Mouse (Mus musculus): ENCODE data around the gene Fndc10. TPM values are rescaled to one million over a fixed set of nuclear protein-coding genes. Genes with fewer than 3 reads are reported as not detected.
"Not testable (repeated sequence)": the region's sequence is repeated elsewhere in the genome, so short reads cannot be mapped to it uniquely, and the experiment has no call there.

Fndc10 gene
- total RNA-seq, 2 experiments from 2014 or later: 3.5 to 4.7 TPM

GRCm38 (mm10) chr4:155736421-155736820 is 42.3 kb downstream of the Fndc10 start:
- DNase-seq: no peak

GRCm38 (mm10) chr4:155738262-155738661 is 44.1 kb downstream of the Fndc10 start:
- DNase-seq: no peak

DNA sequence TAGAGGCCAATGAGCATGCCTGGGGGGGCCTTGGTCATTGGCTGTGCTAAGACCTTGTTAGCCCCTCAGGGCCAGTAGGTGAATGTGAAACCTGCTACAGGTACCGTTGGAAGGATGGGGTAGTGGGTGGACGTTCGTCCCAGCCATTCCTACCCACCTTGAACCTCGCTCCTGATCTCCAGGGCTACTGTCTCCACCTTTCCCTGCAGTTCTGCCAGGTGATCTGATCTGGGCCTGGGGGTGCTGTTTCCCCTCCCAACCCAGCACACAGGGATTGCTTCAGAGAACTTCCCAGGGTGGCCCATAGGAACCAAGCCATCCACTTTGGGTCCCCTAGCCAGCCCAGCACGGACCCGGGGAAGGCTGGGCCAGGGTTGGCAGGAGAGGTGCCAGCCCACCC is 45.0 kb downstream of the Fndc10 start:
- peak; percentile 15 for DNase-seq

DNA sequence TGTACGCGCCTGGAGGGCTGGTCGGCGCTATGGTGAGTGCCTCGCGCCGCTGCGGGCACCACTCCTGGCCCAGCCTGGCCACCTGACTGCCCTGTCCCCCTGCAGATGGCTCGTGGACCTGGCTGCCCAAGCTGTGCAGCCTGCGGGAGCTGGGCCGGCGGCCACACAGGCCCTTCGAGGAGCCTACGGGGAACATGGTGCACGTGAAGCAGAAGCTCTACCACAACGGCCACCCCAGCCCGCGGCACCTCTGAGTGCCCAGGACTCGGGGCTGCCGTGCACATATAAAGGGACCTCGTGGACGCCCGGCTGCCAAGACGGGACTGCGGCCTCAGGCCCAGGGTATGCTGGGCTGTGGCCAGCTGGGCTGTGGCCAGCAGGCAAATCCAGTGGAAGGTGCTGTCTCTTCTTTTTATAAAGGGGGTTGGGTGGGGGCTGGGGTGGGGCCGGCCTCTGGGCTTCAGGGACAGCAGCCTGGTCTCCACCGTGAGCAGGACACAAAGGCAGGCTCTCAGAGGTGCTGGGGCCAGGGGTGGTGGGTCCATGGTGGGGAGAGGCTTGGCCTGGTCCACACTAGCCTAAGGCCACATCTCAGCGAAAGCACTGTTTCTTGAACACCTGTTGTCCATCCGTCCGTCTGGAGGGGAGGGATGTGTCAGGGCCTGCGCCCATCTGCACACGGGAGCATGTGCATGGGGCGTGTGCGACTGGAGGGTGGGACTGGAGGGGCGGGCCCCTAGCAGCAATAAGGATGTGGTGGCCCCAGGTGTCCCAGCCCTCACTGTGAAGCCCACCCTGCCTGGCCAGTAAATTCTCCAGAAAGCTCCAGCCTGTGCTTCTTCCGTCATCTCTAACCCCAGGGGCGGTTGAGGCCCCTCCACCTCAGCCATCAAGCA is 45.8 kb downstream of the Fndc10 start:
- peak; percentile 65 for DNase-seq

DNA sequence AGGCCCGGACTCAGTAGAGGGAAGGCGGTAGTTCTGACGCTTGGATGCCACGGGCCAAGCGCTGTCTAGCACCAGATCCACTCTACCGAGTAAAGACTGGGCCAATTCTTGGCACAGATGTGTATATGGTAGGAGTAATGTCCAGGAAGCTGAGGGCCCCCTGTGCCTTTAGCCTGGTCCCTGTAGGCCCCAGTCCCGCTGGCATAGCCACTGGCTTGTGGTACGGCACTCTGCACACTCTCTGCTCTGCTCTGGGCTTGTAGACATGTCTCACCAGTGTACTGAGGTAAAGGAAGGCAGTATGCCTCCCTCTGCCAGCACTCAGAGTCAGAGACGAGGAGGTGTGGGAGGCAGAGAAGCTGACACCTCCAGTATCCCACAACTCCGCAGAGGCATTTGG is 46.5 kb downstream of the Fndc10 start:
- DNase-seq: not testable (repeated sequence)

DNA sequence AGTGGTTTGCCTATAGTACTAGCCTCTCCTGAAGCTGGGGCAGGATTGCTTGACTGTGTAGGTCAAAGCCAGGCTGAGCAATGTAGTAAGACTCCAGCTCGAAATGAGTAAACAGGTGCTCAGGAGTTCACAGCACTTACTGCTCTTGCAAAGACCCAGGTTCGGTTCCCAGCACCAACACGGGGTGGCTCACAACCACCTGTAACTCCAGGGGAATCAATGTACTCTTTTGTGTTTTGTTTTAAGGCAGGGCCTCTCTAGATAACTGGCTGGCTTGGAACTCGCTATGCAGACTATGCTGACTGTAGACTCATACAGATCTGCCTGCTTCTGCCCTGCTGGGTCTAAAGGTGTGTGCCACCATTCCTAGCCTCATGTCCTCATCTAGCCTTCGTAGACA is 48.5 kb downstream of the Fndc10 start:
- no peak for DNase-seq

- DNase-seq: no peak
Observed at GRCm38 (mm10) chr4:155744474-155744873, 50.3 kb downstream of the Fndc10 start.

DNA sequence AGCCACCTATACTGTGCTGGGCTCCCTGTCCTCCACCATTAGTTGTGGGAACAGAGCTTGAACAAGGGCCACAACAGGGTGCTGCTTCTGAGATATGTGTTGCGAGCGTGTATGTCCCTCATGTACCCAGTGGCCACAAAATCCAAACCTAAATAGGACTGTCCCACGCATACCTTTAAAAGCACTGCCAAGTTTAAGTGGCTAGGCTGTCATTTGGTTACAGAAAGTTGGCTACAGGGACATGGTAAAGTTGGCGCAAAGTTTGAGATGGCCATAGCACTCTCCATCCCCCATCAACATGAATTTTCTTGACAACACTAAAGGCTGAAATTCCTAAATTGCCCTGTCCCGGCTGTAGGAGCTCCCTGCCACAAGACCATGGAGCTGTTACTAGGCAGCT is 51.0 kb downstream of the Fndc10 start:
- DNase-seq: no peak

Other genes with a start within 250 kb of the Fndc10 start
- not detected for gene Tmem52, start 225.2 kb upstream of the Fndc10 start, total RNA-seq (2021)
- 100 to 1,000 TPM; 386 to 391 TPM for gene Gnb1, start 203.0 kb upstream of the Fndc10 start, total RNA-seq (2021)
- 10 to 100 TPM; 33.6 to 36.3 TPM for gene Nadk, start 132.0 kb upstream of the Fndc10 start, total RNA-seq (2021)
- gene Slc35e2, start 92.9 kb upstream of the Fndc10 start, total RNA-seq (2021): 10 to 100 TPM; 15.6 to 16.5 TPM
- gene Cdk11b, start 69.5 kb upstream of the Fndc10 start, total RNA-seq (2021): 10 to 100 TPM; 30.1 to 32.3 TPM
- not detected for gene Gm10563, start 48.9 kb upstream of the Fndc10 start, total RNA-seq (2021)
- 10 to 100 TPM; 32.3 to 33.1 TPM for gene Mmp23, start 41.0 kb upstream of the Fndc10 start, total RNA-seq (2021)
- 10 to 100 TPM; 15.9 to 17.7 TPM for gene Mib2, start 25.1 kb upstream of the Fndc10 start, total RNA-seq (2021)
- 10 to 100 TPM; 60.3 to 64.9 TPM for gene Ssu72, start 10.5 kb downstream of the Fndc10 start, total RNA-seq (2021)
- gene Tmem240, start 40.5 kb downstream of the Fndc10 start, total RNA-seq (2021): under 1 TPM; 0.36 to 0.43 TPM
- 10 to 100 TPM; 82.7 to 89.7 TPM for gene Atad3a, start 66.8 kb downstream of the Fndc10 start, total RNA-seq (2021)
- 10 to 100 TPM; 11.5 to 12.5 TPM for gene Vwa1, start 80.4 kb downstream of the Fndc10 start, total RNA-seq (2021)
- gene Tmem88b, start 91.5 kb downstream of the Fndc10 start, total RNA-seq (2021): 1 to 10 TPM; 4.6 to 4.9 TPM
- not detected for gene Ankrd65, start 96.1 kb downstream of the Fndc10 start, total RNA-seq (2021)
- 10 to 100 TPM; 78.1 to 95.5 TPM for gene Mrpl20, start 108.5 kb downstream of the Fndc10 start, total RNA-seq (2021)
- gene Ccnl2, start 118.1 kb downstream of the Fndc10 start, total RNA-seq (2021): 10 to 100 TPM; 58.2 to 59.4 TPM
- 10 to 100 TPM; 78.9 to 84.2 TPM for gene Aurkaip1, start 136.9 kb downstream of the Fndc10 start, total RNA-seq (2021)
- gene Mxra8, start 145.3 kb downstream of the Fndc10 start, total RNA-seq (2021): 10 to 100 TPM; 49.4 to 49.5 TPM
- 10 to 100 TPM; 32.8 to 33.2 TPM for gene Dvl1, start 153.1 kb downstream of the Fndc10 start, total RNA-seq (2021)
- gene Tas1r3, start 169.0 kb downstream of the Fndc10 start, total RNA-seq (2021): under 1 TPM; 0.14 to 0.20 TPM
- gene Cptp, start 175.1 kb downstream of the Fndc10 start, total RNA-seq (2021): 10 to 100 TPM in 1 of 2 experiments, 1 to 10 TPM in 1; 6.6 to 11.2 TPM
- gene Ints11, start 175.2 kb downstream of the Fndc10 start, total RNA-seq (2021): 10 to 100 TPM; 16.0 to 19.2 TPM
- 10 to 100 TPM; 18.3 to 23.1 TPM for gene Pusl1, start 197.4 kb downstream of the Fndc10 start, total RNA-seq (2021)
- gene Acap3, start 197.5 kb downstream of the Fndc10 start, total RNA-seq (2021): 10 to 100 TPM; 16.9 to 21.4 TPM
- gene Ube2j2, start 249.5 kb downstream of the Fndc10 start, total RNA-seq (2021): 10 to 100 TPM; 72.4 to 81.4 TPM